Mouse (Mus musculus) heart, embryonic 10.5 days (tissue): Measurements from ENCODE around the gene Hist1h2ab. TPM values are rescaled to one million over a fixed set of nuclear protein-coding genes. Genes with fewer than 3 reads are reported as not detected.
A peak's percentile ranks its signal among the peaks of the same experiment; 100 is the strongest.
"Not testable (repeated sequence)": the region's sequence is repeated elsewhere in the genome, so short reads cannot be mapped to it uniquely, and the experiment has no call there.

Source experiments
- DNase-seq: peaks from one replicate; pipeline ENCODE4 v3.0.0-alpha.2; 2017; ENCODE audit warnings: low spot score
- H3K27ac ChIP-seq: fragments of 300-500 bp; sonication (generic); 2 replicates; pipeline ENCODE4 v1.5.1; 2016; ENCODE audit warnings: mild to moderate bottlenecking
- H3K27me3 ChIP-seq: fragments of 300-500 bp; sonication (generic); 2 replicates; pipeline ENCODE4 v1.6.1; 2016; ENCODE audit warnings: mild to moderate bottlenecking; ENCODE audit not compliant: poor library complexity, insufficient read depth, severe bottlenecking
- H3K36me3 ChIP-seq: fragments of 300-500 bp; sonication (generic); 2 replicates; pipeline ENCODE4 v1.6.1; 2016; ENCODE audit warnings: mild to moderate bottlenecking, moderate library complexity
- H3K4me1 ChIP-seq: fragments of 300-500 bp; sonication (generic); 2 replicates; pipeline ENCODE4 v1.6.1; 2016; ENCODE audit warnings: mild to moderate bottlenecking
- H3K4me3 ChIP-seq: fragments of 300-500 bp; sonication (generic); 2 replicates; pipeline ENCODE4 v1.5.1; 2016; ENCODE audit warnings: mild to moderate bottlenecking, moderate library complexity
- H3K9me3 ChIP-seq: fragments of 300-500 bp; sonication (generic); 2 replicates; pipeline ENCODE4 v1.6.1; 2016; ENCODE audit warnings: mild to moderate bottlenecking, moderate library complexity
- WGBS: fragments of 180-500 bp; shearing (Covaris S2); methylation state at CpG from one replicate; pipeline ENCODE4 v1.1.7; 2016; 5-methylcytosine and 5-hydroxymethylcytosine counted together
- polyA plus RNA-seq: library from polyadenylated mRNA; unstranded; fragments of >200 nt; fragmentation: Nextera tagmentation; extraction: Ambion mirVana; gene quantifications from 2 replicates; pipeline ENCODE4 v1.2.1, GENCODE M21; 2016

Hist1h2ab gene
- polyA plus RNA-seq, 1 experiment from 2014 or later: 23.3 TPM

DNA sequence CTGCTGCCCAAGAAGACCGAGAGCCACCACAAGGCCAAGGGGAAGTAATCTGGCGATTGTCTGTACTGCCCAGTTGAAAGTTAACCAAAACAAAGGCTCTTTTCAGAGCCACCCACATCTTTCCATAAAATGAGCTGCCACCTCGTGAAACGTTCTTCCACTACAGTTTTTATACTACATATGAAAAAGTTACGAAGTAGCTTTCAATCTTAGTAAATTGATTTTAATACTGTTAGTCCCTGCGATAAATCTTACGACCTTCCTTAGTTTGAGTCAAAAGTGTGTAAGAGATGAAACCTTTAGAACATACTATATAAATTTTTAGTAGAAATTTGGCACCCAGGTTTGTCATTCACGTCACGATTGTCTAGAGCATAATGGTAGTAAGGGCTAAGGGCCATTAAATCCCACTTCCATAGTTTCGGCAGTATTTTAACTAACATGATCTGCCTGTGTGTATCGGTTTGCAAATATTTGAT is 591 bp downstream of the Hist1h2ab start:
- no peaks in the 10 kb centered on the region for H3K9me3 ChIP-seq
- H3K36me3 ChIP-seq: no peaks in the 10 kb centered on the region
- H3K27me3 ChIP-seq: no peaks in the 10 kb centered on the region
- no peak for DNase-seq
- peak overlapping the region; percentile 98 for H3K27ac ChIP-seq
- H3K4me1 ChIP-seq: peaks cover 16% of the 10 kb centered on the region
- 2% methylated on average over 11 of the region's 11 CpGs for WGBS
- H3K4me3 ChIP-seq: peak overlapping the region; percentile 55

DNA sequence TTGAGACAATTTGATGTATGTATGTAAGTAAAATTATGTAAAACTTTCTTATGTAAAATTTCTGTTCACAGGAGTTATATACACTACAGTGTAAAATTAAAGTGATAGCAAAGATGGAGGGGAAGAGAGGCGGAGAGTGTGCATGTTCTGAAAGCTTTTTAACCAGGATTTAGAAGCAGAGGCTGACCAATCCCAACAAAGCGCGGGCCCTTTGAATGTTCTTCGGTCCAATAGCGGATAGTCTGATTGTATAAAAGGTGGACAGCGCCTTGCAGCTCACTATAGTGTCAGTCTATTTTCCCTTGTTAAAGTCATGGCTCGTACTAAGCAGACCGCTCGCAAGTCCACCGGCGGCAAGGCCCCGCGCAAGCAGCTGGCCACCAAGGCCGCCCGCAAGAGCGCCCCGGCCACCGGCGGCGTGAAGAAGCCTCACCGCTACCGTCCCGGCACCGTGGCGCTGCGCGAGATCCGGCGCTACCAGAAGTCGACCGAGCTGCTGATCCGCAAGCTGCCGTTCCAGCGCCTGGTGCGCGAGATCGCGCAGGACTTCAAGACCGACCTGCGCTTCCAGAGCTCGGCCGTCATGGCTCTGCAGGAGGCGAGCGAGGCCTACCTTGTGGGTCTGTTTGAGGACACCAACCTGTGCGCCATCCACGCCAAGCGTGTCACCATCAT is 1.3 kb downstream of the Hist1h2ab start, which contains the start of gene Hist1h3b:
TSS of gene Hist1h3b (plus strand) at position 201 of the 675 bp plus-strand sequence.
- peak within 1 kb of the TSS; percentile 98 for H3K27ac ChIP-seq
- not testable (repeated sequence) for H3K9me3 ChIP-seq, H3K36me3 ChIP-seq, H3K27me3 ChIP-seq
- peak; percentile 95 for DNase-seq
- H3K4me1 ChIP-seq: peaks cover 15% of the 10 kb centered on the region
- H3K4me3 ChIP-seq: peak within 1 kb of the TSS; percentile 55
- 2% methylated on average over 21 of the region's 47 CpGs for WGBS

DNA sequence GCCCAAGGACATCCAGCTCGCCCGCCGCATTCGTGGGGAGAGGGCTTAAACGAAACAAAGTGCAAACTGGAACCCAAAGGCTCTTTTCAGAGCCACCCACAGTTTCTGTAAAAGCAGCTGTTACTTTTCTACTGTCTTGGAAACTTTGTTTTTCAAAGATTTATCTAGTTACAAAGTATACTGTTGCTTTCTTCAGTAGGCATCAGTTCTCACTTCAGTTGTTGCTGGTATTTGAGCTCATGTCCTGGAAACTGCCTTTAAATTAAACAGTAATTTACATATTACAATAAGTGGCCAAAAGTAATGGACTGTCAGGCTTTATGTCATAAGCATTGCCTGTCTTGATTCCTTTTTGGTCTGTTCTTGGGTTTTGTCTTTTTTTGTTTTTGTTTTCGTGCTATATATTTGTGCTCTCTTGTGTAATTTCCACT is 1.8 kb downstream of the Hist1h2ab start:
- no peak for DNase-seq
- Histone ChIP-seq H3K36me3 (no peaks in the 10 kb centered on the region), H3K4me3 (peak overlapping the region; percentile 53), H3K27ac (peak overlapping the region; percentile 85), H3K27me3 (no peaks in the 10 kb centered on the region), H3K9me3 (no peaks in the 10 kb centered on the region), H3K4me1 (peaks cover 13% of the 10 kb centered on the region)
- 4% methylated on average over 6 of the region's 6 CpGs for WGBS

DNA sequence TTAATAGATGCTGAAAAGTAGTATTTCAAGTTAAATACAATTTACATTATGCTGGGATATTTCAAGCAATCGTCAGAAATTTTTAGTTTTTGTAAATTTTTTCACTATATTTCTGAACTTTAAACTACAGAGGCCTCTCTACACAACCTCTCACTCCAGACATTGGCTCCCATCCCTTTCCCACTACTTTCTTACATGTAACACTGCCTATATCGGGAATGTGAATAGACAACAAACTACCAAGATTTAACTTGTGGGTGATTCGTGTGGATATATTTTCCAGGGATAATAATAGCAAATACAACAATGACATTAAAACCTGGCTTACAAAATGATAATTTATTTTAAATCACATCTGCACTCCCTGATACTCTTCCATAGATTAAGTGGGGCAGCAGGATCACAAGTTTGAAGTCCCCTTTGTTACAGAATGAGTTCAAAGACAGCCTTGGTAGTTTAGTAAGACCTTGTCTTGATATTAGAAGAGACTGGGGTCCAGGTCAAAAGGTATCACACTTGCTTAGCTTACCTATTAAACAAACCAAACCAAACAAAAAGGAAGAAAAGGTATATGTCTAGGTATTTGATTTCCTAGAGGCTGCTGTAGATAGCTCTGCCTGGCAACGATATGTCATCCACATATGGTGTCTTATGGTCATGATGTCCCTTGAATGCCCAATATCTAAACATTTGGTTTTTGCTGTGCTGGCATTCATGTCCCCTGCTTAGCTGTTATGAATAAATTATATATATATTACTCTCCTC is 2.6 kb downstream of the Hist1h2ab start:
- Histone ChIP-seq H3K4me1 (peaks cover 6% of the 10 kb centered on the region), H3K9me3 (no peaks in the 10 kb centered on the region), H3K27ac (peak overlapping the region; percentile 85), H3K4me3 (peak overlapping the region; percentile 53), H3K36me3 (no peaks in the 10 kb centered on the region), H3K27me3 (no peaks in the 10 kb centered on the region)
- 62% methylated on average over 4 of the region's 4 CpGs for WGBS
- DNase-seq: no peak

DNA sequence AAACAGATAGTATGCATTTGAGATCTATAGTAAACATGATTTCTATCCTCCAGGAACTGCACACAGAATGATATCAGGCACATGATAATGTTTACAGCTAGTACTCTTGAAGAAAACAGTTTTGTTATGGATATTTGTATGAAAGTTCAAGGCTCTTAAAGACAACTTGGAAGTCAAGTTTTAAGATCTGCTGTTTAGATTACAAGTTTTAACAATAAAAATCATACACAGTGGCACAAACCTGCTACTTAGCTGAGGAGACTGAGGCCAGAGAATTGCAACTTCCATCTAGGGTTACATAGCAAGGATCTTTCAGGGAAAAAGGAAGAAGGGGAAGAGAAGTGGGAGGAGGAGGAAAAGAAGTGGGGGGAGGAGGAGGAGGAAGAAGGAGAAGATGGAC is 4.1 kb downstream of the Hist1h2ab start:
- Histone ChIP-seq H3K27me3 (no peaks in the 10 kb centered on the region), H3K36me3 (no peaks in the 10 kb centered on the region), H3K4me3 (no peak overlapping the region), H3K27ac (peak overlapping the region; percentile 78; the same call in 1 of the 2 replicates), H3K4me1 (peaks cover 7% of the 10 kb centered on the region), H3K9me3 (no peaks in the 10 kb centered on the region)
- DNase-seq: no peak

DNA sequence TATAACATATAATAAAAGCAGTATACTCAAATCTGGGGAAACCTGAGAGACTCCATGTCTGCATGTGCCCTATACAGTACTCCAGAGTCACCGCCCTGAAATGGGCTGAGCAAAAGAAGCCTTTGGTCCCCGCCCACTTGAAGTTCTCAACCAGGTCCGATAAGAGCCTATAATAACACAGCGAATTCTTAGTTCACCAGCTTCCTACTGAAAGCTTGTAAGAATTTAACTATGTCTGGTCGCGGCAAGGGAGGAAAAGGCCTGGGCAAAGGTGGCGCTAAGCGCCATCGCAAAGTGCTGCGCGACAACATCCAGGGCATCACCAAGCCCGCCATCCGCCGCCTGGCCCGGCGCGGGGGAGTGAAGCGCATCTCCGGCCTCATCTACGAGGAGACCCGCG is 5.9 kb downstream of the Hist1h2ab start, which contains the start of gene Hist1h4b:
TSS of gene Hist1h4b (plus strand) at position 224 of the 400 bp plus-strand sequence.
- Histone ChIP-seq H3K4me1 (peaks cover 13% of the 10 kb centered on the region), H3K36me3 (no peaks in the 10 kb centered on the region), H3K4me3 (peak within 1 kb of the TSS; percentile 59), H3K9me3 (no peaks in the 10 kb centered on the region), H3K27ac (peak within 1 kb of the TSS; percentile 87), H3K27me3 (no peaks in the 10 kb centered on the region)
- 0% methylated on average over 20 of the region's 22 CpGs for WGBS
- peak; percentile 95 for DNase-seq

DNA sequence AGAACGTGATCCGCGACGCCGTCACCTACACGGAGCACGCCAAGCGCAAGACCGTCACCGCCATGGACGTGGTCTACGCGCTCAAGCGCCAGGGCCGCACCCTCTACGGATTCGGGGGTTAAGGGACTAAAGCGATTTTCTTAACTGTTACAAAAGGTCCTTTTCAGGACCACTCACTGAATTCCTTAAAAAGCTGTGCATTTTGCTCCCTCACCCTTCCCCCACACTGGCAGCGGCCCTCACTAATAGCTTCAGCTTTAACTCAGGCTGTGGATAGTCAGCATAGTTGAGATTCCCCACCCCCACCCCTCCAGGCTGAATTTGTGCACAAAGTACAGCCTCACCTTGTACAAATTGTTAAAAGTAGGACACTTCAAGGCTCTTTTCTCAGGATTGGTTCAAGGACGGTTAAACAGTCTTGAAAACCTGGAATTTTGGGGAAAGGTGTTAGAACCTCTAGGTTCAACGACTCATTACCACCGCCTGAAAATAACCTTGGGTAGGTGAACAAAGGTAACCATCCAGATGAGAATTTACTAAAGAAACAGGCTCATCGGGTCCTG is 6.4 kb downstream of the Hist1h2ab start:
- peak overlapping the region; percentile 59 for H3K4me3 ChIP-seq
- 3% methylated on average over 18 of the region's 23 CpGs for WGBS
- peak; percentile 81 for DNase-seq
- H3K4me1 ChIP-seq: peaks cover 13% of the 10 kb centered on the region
- no peaks in the 10 kb centered on the region for H3K27me3 ChIP-seq
- no peaks in the 10 kb centered on the region for H3K36me3 ChIP-seq
- no peaks in the 10 kb centered on the region for H3K9me3 ChIP-seq
- H3K27ac ChIP-seq: peak overlapping the region; percentile 87

DNA sequence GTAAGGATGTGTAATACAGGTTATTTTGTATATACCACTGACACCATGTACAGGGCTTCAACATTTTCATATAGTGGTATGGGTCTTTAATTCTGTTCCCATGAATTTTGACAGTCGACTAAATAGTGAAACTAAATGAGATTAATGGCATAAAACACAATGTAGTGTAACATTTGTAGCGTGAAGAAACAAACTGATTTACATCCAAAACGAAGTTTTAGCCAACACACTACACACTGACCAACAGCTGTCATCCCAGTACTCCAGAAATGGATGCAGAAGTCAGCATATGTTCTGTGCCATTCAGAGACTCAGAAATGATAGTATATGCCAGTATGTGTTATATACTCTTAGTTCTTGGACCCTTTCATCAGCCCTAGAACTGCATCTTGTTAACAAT is 7.0 kb downstream of the Hist1h2ab start:
- Histone ChIP-seq H3K27ac (peak overlapping the region; percentile 87), H3K36me3 (no peaks in the 10 kb centered on the region), H3K4me1 (peaks cover 10% of the 10 kb centered on the region), H3K4me3 (peak overlapping the region; percentile 59; the same call in 1 of the 2 replicates), H3K27me3 (no peaks in the 10 kb centered on the region), H3K9me3 (no peaks in the 10 kb centered on the region)
- no peak for DNase-seq
- 54% methylated on average over 3 of the region's 3 CpGs for WGBS

DNA sequence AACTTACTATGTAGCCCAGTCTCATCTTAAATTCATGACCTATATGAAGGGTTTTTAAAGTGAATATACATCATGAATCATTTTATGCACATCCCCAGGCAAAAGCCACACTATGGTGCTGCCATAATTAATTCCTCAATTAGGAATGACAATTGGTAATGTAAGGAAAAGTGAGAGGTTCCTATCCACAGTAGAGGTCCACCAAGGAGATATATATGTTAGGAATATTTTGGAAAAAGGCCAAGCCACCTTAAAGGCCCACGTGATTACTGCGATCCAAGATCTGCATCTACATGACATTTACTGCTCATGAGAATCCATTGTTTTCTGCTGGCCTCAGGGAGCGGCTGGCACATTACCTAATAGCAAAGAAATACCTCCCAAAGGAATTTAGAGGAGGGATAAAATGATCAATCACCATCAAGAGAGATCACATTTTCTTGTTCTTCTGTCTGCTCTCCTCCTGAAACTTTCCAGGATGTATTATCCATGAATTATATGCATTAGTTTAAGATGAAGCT is 8.4 kb downstream of the Hist1h2ab start:
- Histone ChIP-seq H3K27me3 (no peaks in the 10 kb centered on the region), H3K4me3 (no peak overlapping the region), H3K4me1 (peaks cover 19% of the 10 kb centered on the region), H3K36me3 (no peaks in the 10 kb centered on the region), H3K9me3 (no peaks in the 10 kb centered on the region), H3K27ac (peak overlapping the region; percentile 88; the same call in 1 of the 2 replicates)
- WGBS: 73% methylated on average over 3 of the region's 3 CpGs
- no peak for DNase-seq

DNA sequence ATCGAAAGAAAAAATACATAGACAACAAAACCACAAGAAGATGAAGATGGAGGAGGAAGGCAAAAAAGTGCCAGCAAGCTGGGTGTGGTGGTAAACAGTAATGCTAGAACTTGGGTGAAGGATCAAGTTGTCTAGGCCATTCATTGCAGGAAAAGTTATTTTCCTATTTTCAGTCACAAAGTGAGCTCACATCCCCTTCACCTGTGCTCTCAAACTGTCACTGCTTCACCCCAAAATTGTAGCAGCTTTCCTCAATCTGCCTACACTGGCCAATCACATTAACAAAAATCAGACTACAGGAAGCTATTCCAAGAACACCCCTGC is 9.0 kb downstream of the Hist1h2ab start:
- peak overlapping the region; percentile 62 for H3K4me3 ChIP-seq
- H3K27me3 ChIP-seq: no peaks in the 10 kb centered on the region
- peak overlapping the region; percentile 88 for H3K27ac ChIP-seq
- DNase-seq: no peak
- no peaks in the 10 kb centered on the region for H3K9me3 ChIP-seq
- no peaks in the 10 kb centered on the region for H3K36me3 ChIP-seq
- WGBS: 66% methylated on average over 1 of the region's 1 CpGs
- H3K4me1 ChIP-seq: peaks cover 21% of the 10 kb centered on the region

DNA sequence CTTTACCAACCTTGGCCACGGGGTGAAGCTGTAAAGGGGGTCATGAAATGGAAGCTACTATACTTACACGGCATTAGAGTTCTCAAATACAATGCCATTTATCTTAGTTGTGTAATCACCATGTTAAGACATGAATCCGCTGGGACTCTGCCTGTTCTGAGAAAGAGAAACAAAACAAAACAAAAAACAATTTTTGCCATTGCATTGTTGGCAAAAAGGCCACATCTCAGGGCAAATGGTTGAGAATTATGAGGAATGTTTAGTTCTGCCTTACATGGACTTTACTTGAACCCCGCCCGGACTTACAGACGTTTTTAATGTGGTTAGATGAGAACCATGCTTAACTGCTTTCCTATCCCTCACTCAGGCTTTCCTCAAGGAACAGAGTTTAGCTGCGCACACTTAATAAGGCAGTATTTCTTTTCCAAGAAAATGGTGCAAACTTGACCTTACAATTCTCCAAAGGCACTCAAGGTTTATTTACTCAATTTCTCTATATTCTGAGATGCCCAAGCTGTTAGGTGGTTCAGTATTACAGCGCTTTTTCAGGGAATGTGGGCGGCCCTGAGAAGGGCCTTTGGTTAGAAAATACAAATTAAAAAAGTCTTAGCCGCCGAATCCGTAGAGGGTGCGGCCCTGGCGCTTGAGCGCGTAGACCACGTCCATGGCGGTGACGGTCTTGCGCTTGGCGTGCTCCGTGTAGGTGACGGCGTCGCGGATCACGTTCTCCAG is 9.5 kb downstream of the Hist1h2ab start:
- no peaks in the 10 kb centered on the region for H3K9me3 ChIP-seq
- 2% methylated on average over 24 of the region's 27 CpGs for WGBS
- DNase-seq: no peak

More for the DNA sequence above, 9.5 kb downstream of the Hist1h2ab start:
- Histone ChIP-seq H3K4me3 (peak overlapping the region; percentile 62), H3K4me1 (peaks cover 21% of the 10 kb centered on the region), H3K27ac (peak overlapping the region; percentile 88), H3K27me3 (no peaks in the 10 kb centered on the region), H3K36me3 (no peaks in the 10 kb centered on the region)
